Mouse (Mus musculus) liver, embryonic 14.5 days (tissue): ENCODE data around the gene Plin5. TPM values are rescaled to one million over a fixed set of nuclear protein-coding genes. Genes with fewer than 3 reads are reported as not detected.
A peak's percentile ranks its signal among the peaks of the same experiment; 100 is the strongest.

ENCODE experiments used
- ATAC-seq: fragments of 200-750 bp; cut with Nextera tagmentation; 2 replicates; pipeline ENCODE4 v1.8.0; 2017; ENCODE audit warnings: moderate number of reproducible peaks, mild to moderate bottlenecking, moderate library complexity; ENCODE audit not compliant: insufficient read depth
- DNase-seq, 3 experiments: peaks; one replicate each; pipeline ENCODE4 v3.0.0-alpha.2; 2012 to 2013; ENCODE audit warnings: low read depth in 3 of 3, low spot score in 3 of 3
- H3K27ac ChIP-seq: fragments of 300-500 bp; sonication (generic); 2 replicates; pipeline ENCODE4 v1.5.1; 2014; ENCODE audit warnings: moderate library complexity, mild to moderate bottlenecking, control low read depth, inconsistent platforms
- H3K27me3 ChIP-seq: fragments of 300-500 bp; sonication (generic); 2 replicates; pipeline ENCODE4 v1.6.1; 2014; ENCODE audit warnings: mild to moderate bottlenecking, low read length, moderate library complexity; ENCODE audit not compliant: control insufficient read depth, insufficient read depth
- H3K36me3 ChIP-seq: fragments of 300-500 bp; sonication (generic); replicated peaks from 2 replicates; pipeline ENCODE4 v1.6.1; 2014; ENCODE audit warnings: low read depth; ENCODE audit not compliant: control insufficient read depth, insufficient read depth
- H3K4me1 ChIP-seq, 2 experiments: fragments of 200-500 bp in 1 of 2; fragments of 300-500 bp in 1 of 2; sonication (generic) in 1 of 2; replicated peaks; 2 replicates each; pipeline ENCODE4 v1.6.1; 2012 to 2014; ENCODE audit warnings: antibody characterized with exemption in 1 of 2, inconsistent platforms in 1 of 2, low read length in 1 of 2; ENCODE audit not compliant: control insufficient read depth in 2 of 2, insufficient read depth in 2 of 2
- H3K4me2 ChIP-seq: fragments of 300-500 bp; sonication (generic); 2 replicates; pipeline ENCODE4 v1.6.1; 2014; ENCODE audit warnings: low read depth, mild to moderate bottlenecking, control low read depth, moderate library complexity
- H3K4me3 ChIP-seq, 2 experiments: fragments of 200-500 bp in 1 of 2; fragments of 300-500 bp in 1 of 2; sonication (generic) in 1 of 2; 2 replicates each; pipeline ENCODE4 v1.5.1; 2012 to 2014; ENCODE audit warnings: low read depth in 2 of 2, low read length in 2 of 2, mild to moderate bottlenecking in 2 of 2, control low read depth in 1 of 2, inconsistent platforms in 1 of 2, moderate library complexity in 1 of 2; ENCODE audit not compliant: insufficient read depth in 1 of 2
- H3K9ac ChIP-seq: fragments of 300-500 bp; sonication (generic); replicated peaks from 2 replicates; pipeline ENCODE4 v1.6.1; 2014; ENCODE audit warnings: mild to moderate bottlenecking, control low read depth, moderate library complexity
- H3K9me3 ChIP-seq: fragments of 300-500 bp; sonication (generic); 2 replicates; pipeline ENCODE4 v1.6.1; 2016; ENCODE audit warnings: low read length, mixed read lengths; ENCODE audit not compliant: control insufficient read depth
- CTCF ChIP-seq: IDR thresholded peaks from 2 replicates; pipeline ENCODE4 v1.5.1; 2016; ENCODE audit warnings: antibody characterized with exemption, low read depth, control low read depth
- EP300 ChIP-seq: IDR thresholded peaks from 2 replicates; pipeline ENCODE4 v1.6.1; 2016; ENCODE audit warnings: antibody characterized with exemption, low read depth
- WGBS: fragments of 180-500 bp; shearing (Covaris S2); extraction: QIAGEN DNeasy Blood & Tissue Kit; methylation state at CpG from one replicate; pipeline ENCODE4 v1.1.7; 2014; ENCODE audit not compliant: insufficient replicate concordance; 5-methylcytosine and 5-hydroxymethylcytosine counted together
- polyA plus RNA-seq, 2 experiments: library from polyadenylated mRNA; depleted of rRNA in 1 of 2; stranded (reverse) in 1 of 2; unstranded in 1 of 2; fragments of >200 nt; fragmentation: Nextera tagmentation in 1 of 2; extraction: Ambion mirVana in 1 of 2; gene quantifications; 2 replicates each; pipeline versions ENCODE4 v1.2.1 to v1.2.3; 2012 to 2014

Gene Plin5
- polyA plus RNA-seq, 2 experiments: 0.11 to 0.34 TPM

DNA sequence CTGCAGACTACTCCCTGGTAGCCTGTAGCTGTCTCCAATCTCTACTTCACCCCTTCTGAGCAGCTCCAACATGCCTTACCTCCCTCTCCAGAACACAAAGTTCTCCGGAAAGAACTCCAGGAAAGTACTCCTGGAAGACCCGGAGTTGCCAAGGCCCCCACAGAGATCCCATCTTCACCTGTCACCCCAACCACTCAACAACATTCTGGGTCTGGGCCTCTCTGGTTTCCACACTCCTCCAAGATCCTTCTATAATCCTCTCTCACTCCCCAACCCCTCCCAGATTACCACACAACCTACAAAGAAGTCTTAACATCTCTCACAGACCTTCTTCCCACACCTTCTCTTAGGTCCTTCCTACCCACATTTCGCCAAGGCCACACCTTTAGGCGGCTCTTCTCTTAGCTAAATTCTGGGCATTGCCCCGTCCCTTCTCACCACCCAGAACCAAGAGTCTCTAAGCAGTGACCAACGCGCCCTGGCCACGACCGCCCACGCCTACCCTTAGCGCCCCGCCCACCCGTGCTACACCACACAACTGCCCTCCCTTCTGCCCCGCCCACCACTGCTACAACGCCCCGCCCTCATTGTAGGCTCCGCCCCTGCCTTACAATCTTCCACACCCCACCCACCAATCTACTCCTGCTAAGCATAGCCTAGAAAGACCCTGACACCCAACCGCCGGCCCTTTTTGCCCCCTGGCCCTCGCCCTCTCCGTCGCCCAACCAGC lies 43.1 kb downstream of the Plin5 start:
- WGBS: 7% methylated on average over 22 of the region's 22 CpGs
- no peak; the same call in 1 of the 2 replicates for TF ChIP-seq EP300
- TF ChIP-seq CTCF: no peak
- peak overlapping the region; percentile 75 for H3K9ac ChIP-seq

DNA sequence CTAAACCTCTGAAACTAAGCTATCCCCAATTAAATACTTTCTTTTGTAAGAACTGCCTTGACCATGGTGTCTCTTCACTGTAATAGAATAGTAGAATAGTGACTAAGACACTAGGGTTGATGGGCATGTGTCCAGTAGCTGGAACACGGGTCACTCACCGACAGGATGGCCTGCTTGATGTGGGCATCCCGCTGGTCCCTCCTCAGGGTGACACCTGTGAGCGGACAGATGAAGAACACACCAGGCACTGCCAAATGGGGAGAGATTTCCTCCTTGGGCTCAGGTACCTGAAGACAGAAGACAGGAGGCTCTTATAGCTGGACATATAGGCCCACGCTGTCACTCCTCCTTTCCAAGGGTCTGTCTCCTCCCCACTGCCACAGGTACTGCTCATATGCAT lies 45.2 kb downstream of the Plin5 start:
- no peak overlapping the region for H3K27ac ChIP-seq
- DNase-seq (no peak), ATAC-seq (no peak)
- peaks cover 34% of the 10 kb centered on the region for H3K36me3 ChIP-seq
- TF ChIP-seq EP300 (no peak), CTCF (no peak)
- H3K27me3 ChIP-seq: no peaks in the 10 kb centered on the region
- H3K9ac ChIP-seq: no peak overlapping the region
- no peaks in the 10 kb centered on the region for H3K9me3 ChIP-seq
- no peak overlapping the region for H3K4me2 ChIP-seq
- no peak overlapping the region for H3K4me3 ChIP-seq
- 86% methylated on average over 5 of the region's 5 CpGs for WGBS
- peaks cover 14 to 18% of the 10 kb centered on the region in 2 experiments; a peak in 3 of 4 replicates for H3K4me1 ChIP-seq

More for the DNA sequence above, 43.1 kb downstream of the Plin5 start:
- Histone ChIP-seq H3K4me2 (peak overlapping the region; percentile 97), H3K27me3 (no peaks in the 10 kb centered on the region), H3K4me3 (peak overlapping the region; percentile 70 to 87), H3K27ac (peak overlapping the region; percentile 93), H3K4me1 (peaks cover 17 to 22% of the 10 kb centered on the region in 2 experiments), H3K36me3 (peaks cover 14% of the 10 kb centered on the region), H3K9me3 (no peaks in the 10 kb centered on the region)
- DNase-seq (peak; percentile 74 to 84 (median 75)), ATAC-seq (peak; percentile 33)

DNA sequence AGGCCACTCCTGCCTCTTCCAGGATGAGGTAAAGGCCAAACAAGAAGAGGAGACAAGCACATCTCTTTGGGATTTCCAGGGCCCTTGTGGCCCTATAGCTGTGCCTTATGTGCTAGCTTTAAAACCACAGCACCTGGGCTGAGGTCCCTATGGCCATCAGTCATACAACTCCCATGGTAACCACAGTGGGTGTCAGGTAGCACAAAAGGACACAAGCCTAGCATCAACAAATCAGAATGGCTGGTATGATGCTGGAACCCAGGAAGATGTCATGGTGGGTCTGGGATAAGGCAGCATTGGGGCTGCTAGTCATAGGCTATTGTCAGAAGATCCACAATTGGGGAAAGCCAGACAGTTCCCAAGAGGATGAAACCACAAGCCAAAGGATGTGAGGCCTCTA lies 46.3 kb downstream of the Plin5 start:
- H3K36me3 ChIP-seq: peaks cover 45% of the 10 kb centered on the region
- H3K4me3 ChIP-seq: no peak overlapping the region
- no peak overlapping the region for H3K9ac ChIP-seq
- H3K27ac ChIP-seq: no peak overlapping the region
- H3K4me2 ChIP-seq: no peak overlapping the region
- DNase-seq (no peak), ATAC-seq (no peak)
- no peaks in the 10 kb centered on the region for H3K9me3 ChIP-seq
- H3K27me3 ChIP-seq: no peaks in the 10 kb centered on the region
- peaks cover 14 to 18% of the 10 kb centered on the region in 2 experiments; a peak in 3 of 4 replicates for H3K4me1 ChIP-seq
- TF ChIP-seq CTCF (no peak), EP300 (no peak)

GRCm38 (mm10) chr17:56069066-56069465 lies 48.3 kb downstream of the Plin5 start:
- Histone ChIP-seq H3K9ac (no peak overlapping the region), H3K4me2 (no peak overlapping the region), H3K4me3 (no peak overlapping the region), H3K9me3 (no peaks in the 10 kb centered on the region), H3K4me1 (peaks cover 5% of the 10 kb centered on the region in 2 experiments; a peak in 3 of 4 replicates), H3K27ac (no peak overlapping the region), H3K27me3 (no peaks in the 10 kb centered on the region), H3K36me3 (peaks cover 66% of the 10 kb centered on the region)
- WGBS: 88% methylated on average over 14 of the region's 14 CpGs
- no peak for ATAC-seq
- TF ChIP-seq CTCF: no peak
- no peak for TF ChIP-seq EP300
- DNase-seq: no peak

GRCm38 (mm10) chr17:56066451-56066850 lies 50.9 kb downstream of the Plin5 start:
- DNase-seq: no peak
- TF ChIP-seq EP300 (no peak), CTCF (no peak)
- no peak overlapping the region for H3K4me2 ChIP-seq
- H3K9me3 ChIP-seq: no peaks in the 10 kb centered on the region
- no peak overlapping the region for H3K9ac ChIP-seq
- H3K4me1 ChIP-seq: no peaks in the 10 kb centered on the region
- H3K27ac ChIP-seq: no peak overlapping the region
- ATAC-seq: no peak
- peaks cover 92% of the 10 kb centered on the region for H3K36me3 ChIP-seq
- H3K4me3 ChIP-seq: no peak overlapping the region
- H3K27me3 ChIP-seq: no peaks in the 10 kb centered on the region
